Mouse (Mus musculus) heart, postnatal 0 days (tissue): ENCODE measurements at regions not wholly inside any gene's neighbourhood (a gene's known extent, or its start where the extent isn't known, plus 50 kb on each side); places are given as distances from the start of the nearest gene placed in this dataset.

ENCODE experiments used
- CTCF ChIP-seq: IDR thresholded peaks from 2 replicates; pipeline ENCODE4 v1.5.1; 2016; ENCODE audit warnings: antibody characterized with exemption, control low read depth, low read depth
- EP300 ChIP-seq: IDR thresholded peaks from 2 replicates; pipeline ENCODE4 v1.6.1; 2016; ENCODE audit warnings: antibody characterized with exemption, low read depth

DNA sequence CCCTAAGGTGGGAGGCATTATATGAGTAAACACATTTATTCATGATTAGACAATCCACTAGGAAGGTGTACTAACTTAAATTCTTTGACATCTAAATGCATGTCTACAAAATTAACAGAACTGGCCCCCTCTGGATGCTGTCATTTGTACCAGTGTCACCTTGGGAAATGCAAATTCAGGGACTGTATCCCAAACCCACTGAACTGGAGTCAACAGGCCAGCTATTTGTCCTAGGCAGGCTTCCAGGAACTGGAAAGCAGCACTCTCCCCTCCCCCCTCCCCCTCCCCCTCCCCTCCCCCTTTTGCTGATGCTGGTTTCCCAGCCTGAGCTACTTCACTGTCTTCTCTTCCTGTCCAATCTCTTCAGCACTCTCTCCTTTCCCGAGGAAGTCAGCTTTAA lies 91.7 kb upstream of the Osr1 start:
- TF ChIP-seq CTCF (no peak), EP300 (no peak)
